Mouse (Mus musculus) effector memory CD4-positive, alpha-beta T cell, adult 5 months (primary cell): Measurements from ENCODE around the gene Rhox11. TPM values are rescaled to one million over a fixed set of nuclear protein-coding genes. Genes with fewer than 3 reads are reported as not detected.

Experiments used
- polyA plus RNA-seq: library from polyadenylated mRNA; unstranded; fragments of 100-300 nt; shearing (Covaris generic); gene quantifications from one replicate; pipeline ENCODE4 v1.2.1, GENCODE M21; 2017

Gene Rhox11
- polyA plus RNA-seq = not detected

GRCm38 (mm10) chrX:38085041-38085440, at the start of gene Rhox11:
Gene Rhox11 (minus strand): TSS chrX:38085141.

DNA sequence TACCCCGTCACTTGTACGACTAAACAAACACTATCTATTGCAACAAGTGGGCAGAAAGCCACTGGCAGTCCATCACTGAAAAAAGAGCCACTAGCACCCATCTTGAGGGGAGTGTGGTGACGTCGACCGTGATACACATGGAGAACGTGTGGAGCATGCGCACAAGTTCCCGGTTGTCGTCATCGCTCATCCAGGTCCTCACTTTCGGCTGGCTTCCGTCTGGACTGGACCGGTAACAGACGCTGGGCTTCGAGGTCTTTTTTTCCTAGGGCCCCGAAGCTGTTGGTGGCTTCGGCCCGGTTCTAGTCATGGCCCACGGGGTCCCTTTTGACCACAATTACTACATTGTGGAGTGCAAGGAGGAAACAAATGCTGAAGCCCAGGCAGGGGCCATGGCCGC, 36.0 kb upstream of the Rhox11 start, which contains the start of gene Rhox13:
Rhox13 (plus strand) TSS at position 238 of the 400 bp plus-strand sequence.

DNA sequence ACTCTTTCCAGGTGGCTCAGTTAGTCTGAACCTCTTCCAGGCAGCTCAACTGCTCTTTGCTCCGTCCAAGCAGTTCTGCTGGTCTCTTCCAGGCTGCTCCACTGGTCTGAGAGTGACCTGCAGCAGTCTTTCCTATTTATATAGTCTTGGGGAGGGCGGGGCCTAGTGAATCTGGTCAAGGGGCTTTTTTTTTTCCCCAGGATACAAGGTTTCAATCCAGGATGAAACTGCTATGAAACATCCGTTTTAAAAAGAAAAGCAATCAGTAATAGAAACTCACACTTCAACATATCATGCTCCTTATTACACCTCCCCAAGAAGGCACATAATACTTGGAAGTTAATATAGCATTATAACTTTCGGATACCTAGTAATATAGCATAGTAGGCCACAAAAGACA, 25.9 kb upstream of the Rhox11 start, which contains the start of gene Rhox12:
Rhox12 (minus strand) TSS at position 101 of the 400 bp plus-strand sequence.

GRCm38 (mm10) chrX:38066175-38066574, 18.8 kb downstream of the Rhox11 start, which contains the start of gene Rhox10:
Gene Rhox10 (plus strand): TSS chrX:38066475.

GRCm38 (mm10) chrX:38043014-38043413, 41.9 kb downstream of the Rhox11 start, which contains the start of gene Btg1-ps2:
Gene Btg1-ps2 (minus strand): TSS chrX:38043114.

Other genes with a start within 250 kb of the Rhox11 start
- gene Rhox8, start 206.2 kb downstream of the Rhox11 start, polyA plus RNA-seq = not detected
- not detected for gene Rhox7b, start 187.9 kb downstream of the Rhox11 start, polyA plus RNA-seq
- not detected for gene Rhox9, start 183.4 kb downstream of the Rhox11 start, polyA plus RNA-seq
- gene Btg1-ps1, start 66.3 kb downstream of the Rhox11 start, polyA plus RNA-seq = not detected
- gene Btg1-ps2, start 42.0 kb downstream of the Rhox11 start, polyA plus RNA-seq = not detected
- gene Rhox10, start 18.7 kb downstream of the Rhox11 start, polyA plus RNA-seq = not detected
- not detected for gene Rhox12, start 25.8 kb upstream of the Rhox11 start, polyA plus RNA-seq
- not detected for gene Rhox13, start 36.1 kb upstream of the Rhox11 start, polyA plus RNA-seq
- 1.5 TPM for gene Zbtb33, start 104.7 kb upstream of the Rhox11 start, polyA plus RNA-seq
- gene Tmem255a, start 167.3 kb upstream of the Rhox11 start, polyA plus RNA-seq = not detected
- not detected for gene Atp1b4, start 231.0 kb upstream of the Rhox11 start, polyA plus RNA-seq